Mouse (Mus musculus) cerebellum, adult 11-12 months (tissue): ENCODE data around the gene Rrp12.
"Not testable (repeated sequence)": the region's sequence is repeated elsewhere in the genome, so short reads cannot be mapped to it uniquely, and the experiment has no call there.

Experiments used
- DNase-seq: peaks from one replicate; pipeline ENCODE4 v3.0.0; 2022

The Rrp12 gene

GRCm38 (mm10) chr19:41905246-41905645, 9.3 kb upstream of the Rrp12 start:
- DNase-seq: no peak

DNA sequence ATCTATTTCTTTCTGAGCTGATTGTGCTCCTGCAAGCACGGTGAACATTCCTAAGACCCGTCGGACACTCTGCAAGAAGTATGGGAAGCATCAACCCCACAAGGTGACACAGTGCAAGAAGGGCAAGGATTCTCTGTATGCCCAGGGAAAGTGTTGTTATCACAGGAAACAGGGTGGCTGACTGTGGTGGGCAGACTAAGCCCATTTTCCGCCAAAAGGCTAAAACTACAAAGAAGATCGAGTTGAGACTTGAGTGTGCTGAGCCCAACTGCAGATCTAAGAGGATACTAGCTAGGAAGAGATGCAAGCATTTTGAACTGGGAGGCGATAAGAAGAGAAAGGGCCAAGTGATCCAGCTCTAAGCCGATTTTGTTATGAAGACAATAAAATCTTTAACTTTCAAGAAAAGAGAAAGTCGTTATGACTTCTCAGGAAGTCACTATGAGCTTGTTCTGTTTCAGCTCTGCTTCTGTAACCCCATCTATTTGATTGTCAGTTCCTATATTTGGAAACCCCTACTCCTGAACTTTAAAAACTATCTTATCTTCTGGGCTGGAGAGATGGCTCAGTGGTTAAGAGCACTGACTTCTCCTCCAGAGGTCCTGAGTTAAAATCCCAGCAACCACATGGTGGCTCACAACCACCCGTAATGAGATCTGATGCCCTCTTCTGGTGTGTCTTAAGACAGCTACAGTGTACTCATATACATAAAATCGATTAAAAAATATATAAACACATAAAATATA, 7.0 kb upstream of the Rrp12 start:
- no peak for DNase-seq

DNA sequence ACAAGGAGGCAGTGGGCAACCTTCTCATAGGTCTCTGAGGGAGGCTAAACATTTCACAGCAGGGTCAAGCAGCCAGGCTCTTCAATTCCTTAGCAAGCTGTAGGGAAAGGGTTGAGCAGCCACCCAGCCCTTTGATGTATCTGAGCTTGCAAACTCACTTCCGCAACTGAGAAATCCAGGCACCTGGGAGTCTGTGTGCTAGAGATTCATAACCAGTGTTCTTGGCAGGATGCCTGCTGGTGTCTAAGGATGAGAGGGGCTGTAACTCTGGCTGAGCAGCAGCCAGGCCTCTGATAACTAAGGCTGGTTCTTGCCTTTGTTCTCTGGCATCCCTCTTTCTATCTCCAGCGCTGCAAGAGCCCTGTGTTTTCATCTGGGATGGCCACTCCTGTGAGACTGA, 5.7 kb upstream of the Rrp12 start:
- DNase-seq: no peak

- no peak for DNase-seq
These were observed 4.6 kb upstream of the Rrp12 start for GRCm38 (mm10) chr19:41900495-41901090.

DNA sequence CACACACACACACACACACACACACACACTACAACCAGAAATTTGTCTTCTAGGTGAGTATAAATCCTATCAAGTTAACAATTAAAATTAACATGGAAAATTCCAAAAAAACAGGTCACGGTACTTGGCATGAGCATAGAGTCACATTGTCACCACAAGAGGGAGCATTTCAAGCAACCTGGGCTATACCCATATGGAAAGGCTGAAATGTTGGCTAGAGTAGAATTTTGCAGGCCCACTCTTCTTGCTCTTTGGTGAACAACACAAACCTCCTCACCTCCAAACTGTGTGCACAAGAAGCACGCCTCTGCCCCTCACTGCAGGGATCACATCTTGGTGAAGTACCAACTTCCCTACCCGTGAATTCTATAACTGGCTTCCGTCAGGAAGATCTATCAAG, 2.9 kb upstream of the Rrp12 start:
- DNase-seq: peak; percentile 26

GRCm38 (mm10) chr19:41896319-41896711, 342 bp upstream of the Rrp12 start:
- DNase-seq: no peak

- DNase-seq: peak; percentile 19
These were observed 1.0 kb downstream of the Rrp12 start for GRCm38 (mm10) chr19:41894959-41895358.

DNA sequence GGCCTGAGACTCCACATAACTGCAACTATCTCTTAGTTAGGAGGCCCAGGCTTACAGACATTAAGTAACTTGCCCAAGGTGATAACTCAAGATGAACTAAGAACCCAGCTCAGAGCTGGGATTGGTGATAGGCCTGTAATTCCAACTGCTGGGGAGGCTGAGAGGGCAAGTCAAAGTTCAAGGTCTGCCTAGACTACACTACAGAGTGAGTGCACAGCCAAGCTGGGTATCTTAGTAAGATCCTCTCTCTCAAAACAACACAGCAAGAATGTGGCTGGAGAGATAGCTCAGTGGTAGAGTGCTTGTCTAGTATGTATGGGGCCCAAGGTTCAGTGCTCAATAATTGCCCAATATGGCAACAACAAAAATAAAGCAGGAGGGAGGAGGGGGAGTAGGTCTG, 7.8 kb downstream of the Rrp12 start:
- no peak for DNase-seq

DNA sequence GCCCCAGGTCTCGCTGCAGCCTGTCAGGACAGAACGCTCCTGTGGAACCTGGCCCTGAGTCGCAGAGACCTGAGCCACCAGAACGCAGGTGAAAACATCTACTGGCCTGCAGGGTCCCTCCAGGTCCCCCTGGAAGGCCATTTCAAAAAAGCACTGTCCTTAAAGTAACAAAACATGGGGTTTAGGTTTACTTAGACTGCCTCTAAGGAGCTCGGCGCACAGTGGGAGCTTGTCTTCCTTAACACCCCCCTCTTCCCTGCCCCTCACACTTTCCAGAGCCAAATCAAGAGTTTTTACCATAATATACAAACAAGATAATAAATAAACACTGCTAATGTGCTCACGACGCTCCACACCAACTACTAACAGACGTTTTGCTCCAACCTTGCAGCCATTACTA, 12.1 kb downstream of the Rrp12 start:
- DNase-seq: no peak

- DNase-seq: no peak
These were observed 14.1 kb downstream of the Rrp12 start for GRCm38 (mm10) chr19:41881842-41882241.

DNA sequence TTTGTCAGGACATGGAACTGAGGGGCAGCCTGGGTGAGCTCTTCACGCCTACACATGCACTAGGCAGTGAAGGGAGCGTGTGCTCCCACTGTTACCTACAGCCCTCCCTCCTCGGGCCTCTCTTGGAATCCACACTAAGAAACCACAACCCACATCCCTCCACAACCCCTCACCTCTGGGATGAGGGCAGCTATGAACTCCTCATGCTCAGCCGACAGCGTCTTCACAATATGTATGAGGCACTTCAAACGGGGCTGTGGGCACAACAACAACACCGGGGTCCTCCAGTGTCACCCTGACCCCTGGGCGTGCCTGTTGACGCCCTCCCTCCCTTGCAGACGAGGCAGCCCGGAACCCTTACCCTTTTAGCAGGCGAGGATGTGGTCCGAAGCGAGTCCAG, 21.6 kb downstream of the Rrp12 start:
- DNase-seq: no peak

DNA sequence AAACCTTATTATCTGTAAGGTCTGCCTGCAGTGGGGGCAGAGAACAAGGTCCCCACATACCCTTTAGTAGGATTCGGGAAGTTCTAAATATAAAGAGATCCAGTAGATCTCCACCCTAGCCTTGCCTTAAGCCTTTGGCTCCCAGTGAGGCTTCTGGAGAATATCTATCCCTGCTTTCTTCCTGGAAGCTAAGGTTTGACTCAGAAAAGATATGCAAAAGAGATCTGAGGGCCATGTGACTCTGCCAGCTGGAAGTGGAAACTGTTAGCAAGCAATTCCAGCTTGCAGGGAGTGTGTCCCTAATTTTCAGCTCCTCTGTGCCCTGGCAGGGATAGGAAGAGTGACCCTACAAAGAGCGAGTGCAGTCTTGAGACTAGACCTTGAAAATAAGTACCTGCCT, 23.7 kb downstream of the Rrp12 start:
- no peak for DNase-seq

- DNase-seq: not testable (repeated sequence)
These were observed 26.0 kb downstream of the Rrp12 start for GRCm38 (mm10) chr19:41869946-41870345.

DNA sequence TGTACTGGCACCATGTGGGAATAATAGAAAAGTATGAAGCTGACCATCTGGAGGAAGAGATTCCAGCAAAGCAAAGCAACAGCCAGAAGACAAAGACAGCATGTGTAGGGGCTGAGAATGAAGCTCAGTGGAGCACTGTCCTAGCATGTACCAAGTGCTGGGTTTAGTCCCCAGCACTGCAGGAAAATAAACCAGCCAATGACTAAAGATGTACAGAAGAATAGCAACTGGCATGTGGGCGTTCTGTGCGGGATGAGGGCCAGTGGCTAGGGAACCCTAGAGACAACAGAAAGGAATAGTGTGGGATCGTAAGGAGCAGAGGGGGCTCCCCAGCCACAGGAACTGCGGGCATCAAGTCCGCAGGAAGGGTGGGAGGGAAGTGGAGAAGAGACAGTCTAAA, 26.7 kb downstream of the Rrp12 start:
- no peak for DNase-seq

DNA sequence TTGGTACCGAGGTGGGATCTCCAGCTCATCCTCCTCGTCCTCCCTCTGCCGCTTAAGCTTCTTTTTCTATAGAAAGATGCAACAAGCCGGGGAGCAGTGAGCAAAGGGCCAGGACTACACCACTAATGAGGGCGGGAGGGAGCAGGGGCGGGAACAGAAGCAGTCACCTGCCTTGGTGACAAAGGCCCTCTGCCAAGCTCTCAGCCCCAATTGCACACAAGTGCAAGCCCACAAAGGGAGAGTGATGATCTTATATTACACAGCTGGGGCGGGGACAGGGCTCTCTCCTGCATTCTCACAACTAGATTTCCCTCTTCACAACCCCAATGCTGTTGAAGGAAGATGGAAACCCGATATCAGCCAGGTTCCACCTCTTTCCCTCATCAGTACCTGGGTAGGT, 29.3 kb downstream of the Rrp12 start:
- DNase-seq: no peak

DNA sequence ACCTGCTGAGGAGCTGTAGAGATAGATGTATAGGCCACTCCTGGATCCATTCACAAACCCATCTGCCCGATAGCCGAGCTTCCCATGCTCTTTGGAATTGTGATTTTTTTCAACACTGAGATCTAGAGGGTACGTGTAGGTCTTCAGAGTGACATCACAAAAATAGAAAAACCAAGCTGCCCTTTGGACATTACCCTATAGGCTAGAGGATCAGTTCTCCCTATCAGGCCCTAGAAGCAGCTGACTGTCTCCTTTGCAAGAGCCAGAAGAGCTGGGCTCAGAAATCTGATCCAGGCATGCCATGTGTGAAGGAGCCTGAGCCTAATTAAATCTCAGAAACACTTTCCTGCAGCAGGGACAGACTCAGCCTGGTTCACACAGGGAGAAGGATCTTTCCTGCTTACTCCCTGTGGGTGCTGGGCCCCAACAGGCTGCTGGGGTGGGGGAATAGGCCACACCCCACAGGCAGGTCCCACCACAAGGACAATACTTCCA, 38.1 kb downstream of the Rrp12 start:
- DNase-seq: no peak

GRCm38 (mm10) chr19:41857086-41857762, 38.7 kb downstream of the Rrp12 start:
- no peak for DNase-seq

- no peak for DNase-seq
These were observed 43.5 kb downstream of the Rrp12 start for GRCm38 (mm10) chr19:41852423-41852822.

- DNase-seq: no peak
These were observed 45.0 kb downstream of the Rrp12 start for GRCm38 (mm10) chr19:41850719-41851543.

DNA sequence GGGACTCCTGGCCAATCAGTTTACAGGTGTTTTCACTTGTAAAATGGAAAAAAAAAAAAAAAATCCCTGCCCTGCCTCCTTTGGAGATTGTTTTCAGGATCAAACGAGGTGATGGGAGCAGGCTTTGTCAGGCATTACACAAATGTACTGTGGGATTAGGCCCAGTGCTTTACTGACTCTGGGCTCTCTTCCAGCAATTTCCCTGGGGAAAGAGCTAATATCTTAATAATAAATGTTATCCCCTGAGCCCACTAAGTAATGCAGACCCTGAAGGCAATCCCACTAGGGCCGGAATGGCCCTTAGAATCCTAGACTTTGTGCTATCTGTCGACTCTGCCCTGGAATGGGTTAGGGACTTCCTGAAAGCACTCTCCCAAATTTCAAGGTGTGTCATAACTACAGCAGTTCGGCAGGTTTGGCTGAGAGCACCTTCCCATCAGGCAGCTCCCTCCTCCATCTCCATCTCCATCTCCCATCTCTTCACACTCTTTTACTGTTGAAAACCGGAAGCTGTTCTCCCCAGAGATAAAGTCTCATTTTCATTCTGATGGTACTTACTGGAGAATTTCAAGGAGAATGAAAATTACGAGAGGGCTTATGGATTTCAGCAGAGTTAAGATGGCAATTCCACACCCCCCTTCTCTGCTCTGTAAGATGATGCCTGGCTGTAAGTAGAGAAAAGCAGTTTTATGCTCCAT, 45.8 kb downstream of the Rrp12 start:
- no peak for DNase-seq

- peak; percentile 88 for DNase-seq
These were observed 47.8 kb downstream of the Rrp12 start, which contains the start of gene Frat2 for GRCm38 (mm10) chr19:41847992-41848851. Gene Frat2 (minus strand): TSS chr19:41848132.
